Mouse (Mus musculus) bone marrow macrophage, adult 2 months (primary cell): ENCODE measurements around the gene Rfx4.

Source experiments
- CTCF ChIP-seq: IDR thresholded peaks from 2 replicates; pipeline ENCODE4 v1.5.1; 2012; ENCODE audit warnings: low read depth, mild to moderate bottlenecking, low read length, moderate library complexity
- POLR2A ChIP-seq: IDR thresholded peaks from 2 replicates; pipeline ENCODE4 v1.6.1; 2012; ENCODE audit warnings: mild to moderate bottlenecking, low read depth, low read length, borderline replicate concordance

DNA sequence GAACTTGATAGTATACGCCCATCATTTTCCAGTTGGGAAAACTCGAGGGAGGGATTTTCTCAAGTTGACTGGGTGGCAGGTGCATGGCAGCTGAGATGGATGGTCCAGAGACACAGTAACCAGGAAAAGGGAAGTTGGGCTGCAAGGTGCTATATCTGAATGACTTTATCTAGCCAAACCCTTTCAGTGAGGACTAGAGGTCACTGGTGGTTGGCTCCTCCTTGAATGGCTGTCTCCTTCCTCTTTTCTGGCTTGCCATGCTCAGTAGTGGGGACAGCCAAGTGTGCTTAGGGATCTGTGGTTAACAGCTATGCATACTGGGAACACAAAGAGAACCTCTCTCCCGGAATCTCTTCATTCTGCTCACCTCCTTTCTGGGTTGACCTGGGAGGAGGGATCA is 64.4 kb downstream of the Rfx4 start:
- no peak for TF ChIP-seq CTCF
- no peak for TF ChIP-seq POLR2A
